Mouse (Mus musculus): ENCODE results near the gene Pomt1. TPM values are rescaled to one million over a fixed set of nuclear protein-coding genes. Genes with fewer than 3 reads are reported as not detected.
"Not testable (repeated sequence)": the region's sequence is repeated elsewhere in the genome, so short reads cannot be mapped to it uniquely, and the experiment has no call there.

The Pomt1 gene
- polyA plus RNA-seq, 1 experiment from 2014 or later, result 22.5 TPM

DNA sequence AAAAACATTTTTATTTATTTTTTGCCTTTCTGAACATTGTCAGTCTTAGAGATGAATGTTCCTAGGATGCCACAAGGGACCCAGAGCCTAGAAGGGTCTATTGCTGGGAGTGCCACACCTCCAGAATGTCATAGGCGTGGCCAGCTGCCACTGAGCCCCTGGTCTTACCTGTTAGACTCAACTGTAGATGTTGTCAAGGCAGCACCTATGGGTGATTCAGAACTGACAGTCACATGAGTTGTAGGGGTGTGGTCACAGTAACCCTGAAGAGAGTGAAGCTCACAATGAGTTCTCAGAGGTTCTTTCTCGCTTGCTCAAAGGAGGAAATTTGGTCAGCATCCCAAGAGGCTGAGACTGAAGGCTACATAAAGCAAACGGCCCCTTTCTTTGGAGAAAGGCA is 58.9 kb downstream of the Pomt1 start:
- Histone ChIP-seq H3K27me3 (replicated peaks; ENCODE audit: low read depth, poor library complexity, severe bottlenecking) (no peaks in the 10 kb centered on the region), H3K36me3 (replicated peaks) (peaks cover 63% of the 10 kb centered on the region), H3K4me3 (no peak overlapping the region), H3K27ac (replicated peaks) (no peak overlapping the region), H3K4me1 (no peaks in the 10 kb centered on the region), H3K9me3 (no peaks in the 10 kb centered on the region)
- 85% methylated on average over 3 of the region's 3 CpGs for WGBS
- DNase-seq (ENCODE audit: low spot score), result no peak

DNA sequence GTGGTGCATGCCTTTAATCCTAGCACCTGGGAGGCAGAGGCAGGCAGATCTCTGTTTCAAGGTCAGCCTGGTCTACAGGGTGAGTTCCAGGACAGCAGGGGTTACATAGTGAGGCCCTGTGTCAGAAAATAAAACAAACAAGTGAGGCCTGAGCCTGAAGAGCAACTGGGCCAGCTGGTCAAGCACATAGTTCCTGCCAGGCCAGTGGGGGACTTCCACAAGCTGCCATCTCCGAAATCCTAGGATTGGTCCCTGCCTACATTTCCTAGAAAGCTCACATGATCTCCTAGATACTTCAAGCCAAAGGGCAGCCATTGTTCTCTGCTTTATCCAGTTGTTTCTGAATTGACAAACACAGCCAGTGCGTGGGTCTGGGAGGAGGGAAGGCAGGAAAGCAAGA is 59.5 kb downstream of the Pomt1 start:
- not testable (repeated sequence) for H3K27ac ChIP-seq (replicated peaks); H3K9me3 ChIP-seq; DNase-seq (ENCODE audit: low spot score); H3K4me3 ChIP-seq; H3K27me3 ChIP-seq (replicated peaks; ENCODE audit: low read depth, poor library complexity, severe bottlenecking); H3K4me1 ChIP-seq
- peaks cover 69% of the 10 kb centered on the region for H3K36me3 ChIP-seq (replicated peaks)
- 89% methylated on average over 2 of the region's 2 CpGs for WGBS

DNA sequence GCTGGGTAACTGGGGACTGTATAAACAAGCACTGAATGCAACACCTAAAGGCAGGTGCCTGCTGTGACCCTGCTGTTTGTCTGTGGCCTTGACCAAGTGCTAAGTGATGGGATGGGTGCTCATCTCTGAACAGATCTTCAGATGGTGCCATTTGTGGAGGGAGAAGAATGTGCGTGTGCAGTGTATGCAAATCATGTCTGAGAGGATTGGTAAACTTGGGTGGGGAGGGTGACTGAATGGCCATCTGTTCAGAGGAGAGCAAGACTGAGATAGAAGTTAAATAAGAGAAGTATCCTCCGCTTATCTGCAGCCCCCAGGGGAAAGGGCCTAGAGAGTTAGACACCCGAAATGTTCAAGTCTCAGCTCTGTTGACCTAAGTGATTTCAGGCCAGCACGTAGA is 63.1 kb downstream of the Pomt1 start:
- peaks cover under 1% of the 10 kb centered on the region for H3K4me1 ChIP-seq
- peaks cover 92% of the 10 kb centered on the region for H3K36me3 ChIP-seq (replicated peaks)
- no peak overlapping the region for H3K27ac ChIP-seq (replicated peaks)
- WGBS, result 93% methylated on average over 4 of the region's 4 CpGs
- H3K9me3 ChIP-seq, result no peaks in the 10 kb centered on the region
- no peaks in the 10 kb centered on the region for H3K27me3 ChIP-seq (replicated peaks; ENCODE audit: low read depth, poor library complexity, severe bottlenecking)
- no peak for DNase-seq (ENCODE audit: low spot score)
- H3K4me3 ChIP-seq, result no peak overlapping the region

DNA sequence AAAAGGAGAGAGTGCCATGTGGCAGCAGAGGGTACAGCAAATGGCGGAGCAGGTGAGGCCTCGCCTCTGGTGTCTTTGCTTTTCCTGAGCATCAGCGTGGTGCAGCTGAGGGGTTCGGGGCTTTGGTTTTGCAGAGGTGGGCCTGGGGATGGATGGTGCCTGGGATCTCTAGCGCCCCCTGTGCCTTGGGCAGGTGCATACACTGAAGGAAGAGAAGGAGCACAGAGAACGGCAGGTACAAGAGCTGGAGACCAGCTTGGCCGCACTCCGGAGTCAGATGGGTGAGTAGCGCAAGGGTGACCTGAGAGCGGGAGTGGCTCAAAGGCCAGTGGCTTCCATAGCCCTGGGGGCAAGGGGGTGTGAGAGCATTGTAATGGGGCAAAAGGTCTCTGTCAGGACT is 66.6 kb downstream of the Pomt1 start:
- H3K4me3 ChIP-seq, result no peak overlapping the region
- H3K27me3 ChIP-seq (replicated peaks; ENCODE audit: low read depth, poor library complexity, severe bottlenecking), result no peaks in the 10 kb centered on the region
- peaks cover 10% of the 10 kb centered on the region for H3K4me1 ChIP-seq
- no peak for DNase-seq (ENCODE audit: low spot score)
- WGBS, result 87% methylated on average over 10 of the region's 10 CpGs
- H3K36me3 ChIP-seq (replicated peaks), result peaks cover 98% of the 10 kb centered on the region
- H3K27ac ChIP-seq (replicated peaks), result no peak overlapping the region
- no peaks in the 10 kb centered on the region for H3K9me3 ChIP-seq

DNA sequence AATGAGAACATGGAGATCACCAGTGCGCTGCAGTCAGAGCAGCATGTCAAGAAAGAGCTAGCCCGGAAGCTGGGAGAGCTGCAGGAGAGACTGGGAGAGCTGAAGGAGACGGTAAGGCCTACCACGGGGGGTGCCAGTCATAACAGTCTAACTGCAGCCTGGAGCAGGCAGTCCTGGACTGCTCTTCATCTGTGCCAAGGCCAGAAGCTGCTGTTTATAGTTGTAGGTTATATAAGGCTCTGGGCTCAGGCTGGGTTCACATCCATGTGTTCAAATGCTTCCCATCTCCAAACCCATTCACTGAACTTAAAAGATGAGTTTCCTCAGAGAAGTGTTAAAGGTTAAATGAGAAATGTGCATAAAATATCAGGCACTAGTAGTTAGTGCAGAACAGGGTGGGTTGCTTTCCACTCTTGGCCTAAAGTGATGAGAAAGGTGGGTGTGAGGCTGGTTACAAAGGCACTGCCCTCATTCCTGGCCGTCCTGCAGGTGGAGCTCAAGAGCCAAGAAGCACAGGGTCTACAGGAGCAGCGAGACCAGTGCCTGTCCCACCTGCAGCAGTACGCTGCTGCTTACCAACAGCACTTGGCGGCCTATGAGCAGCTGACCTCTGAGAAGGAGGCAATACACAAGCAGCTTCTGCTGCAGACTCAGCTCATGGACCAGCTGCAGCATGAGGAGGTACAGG is 67.9 kb downstream of the Pomt1 start:
- H3K27ac ChIP-seq (replicated peaks), result peak overlapping the region; percentile 65
- DNase-seq (ENCODE audit: low spot score), result peak; percentile 82
- WGBS, result 56% methylated on average over 8 of the region's 8 CpGs
- peaks cover 21% of the 10 kb centered on the region for H3K4me1 ChIP-seq
- no peaks in the 10 kb centered on the region for H3K27me3 ChIP-seq (replicated peaks; ENCODE audit: low read depth, poor library complexity, severe bottlenecking)
- H3K4me3 ChIP-seq, result peak overlapping the region; percentile 11; the same call in 1 of the 2 replicates
- H3K36me3 ChIP-seq (replicated peaks), result peaks cover 98% of the 10 kb centered on the region
- no peaks in the 10 kb centered on the region for H3K9me3 ChIP-seq

Other genes with a start within 250 kb of the Pomt1 start
- 1.8 and 2.2 TPM in 2 replicates for gene Fam78a, start 151.7 kb upstream of the Pomt1 start, polyA plus RNA-seq (2016; fragmentation: Nextera tagmentation; extraction: Ambion mirVana)
- gene Plpp7, start 141.1 kb upstream of the Pomt1 start, polyA plus RNA-seq (2016; fragmentation: Nextera tagmentation; extraction: Ambion mirVana), result 4.7 and 5.7 TPM in 2 replicates
- 60.0 and 69.9 TPM in 2 replicates for gene Prrc2b, start 85.5 kb upstream of the Pomt1 start, polyA plus RNA-seq (2016; fragmentation: Nextera tagmentation; extraction: Ambion mirVana)
- 74.7 and 84.0 TPM in 2 replicates for gene Uck1, start 23.6 kb downstream of the Pomt1 start, polyA plus RNA-seq (2016; fragmentation: Nextera tagmentation; extraction: Ambion mirVana)
- 20.2 and 22.5 TPM in 2 replicates for gene Golga2, start 50.8 kb downstream of the Pomt1 start, polyA plus RNA-seq (2016; fragmentation: Nextera tagmentation; extraction: Ambion mirVana)
- 522 and 535 TPM in 2 replicates for gene Swi5, start 51.5 kb downstream of the Pomt1 start, polyA plus RNA-seq (2016; fragmentation: Nextera tagmentation; extraction: Ambion mirVana)
- 65.8 and 66.4 TPM in 2 replicates for gene Ciz1, start 115.7 kb downstream of the Pomt1 start, polyA plus RNA-seq (2016; fragmentation: Nextera tagmentation; extraction: Ambion mirVana)
- 20.7 and 23.5 TPM in 2 replicates for gene Dnm1, start 116.7 kb downstream of the Pomt1 start, polyA plus RNA-seq (2016; fragmentation: Nextera tagmentation; extraction: Ambion mirVana)
- gene 1110008P14Rik, start 145.3 kb downstream of the Pomt1 start, polyA plus RNA-seq (2016; fragmentation: Nextera tagmentation; extraction: Ambion mirVana), result 35.0 and 39.3 TPM in 2 replicates
- gene Lcn2, start 151.7 kb downstream of the Pomt1 start, polyA plus RNA-seq (2016; fragmentation: Nextera tagmentation; extraction: Ambion mirVana), result not detected in 2 replicates
- 32.2 and 32.5 TPM in 2 replicates for gene Ptges2, start 159.3 kb downstream of the Pomt1 start, polyA plus RNA-seq (2016; fragmentation: Nextera tagmentation; extraction: Ambion mirVana)
- 6.4 and 6.8 TPM in 2 replicates for gene Naif1, start 213.9 kb downstream of the Pomt1 start, polyA plus RNA-seq (2016; fragmentation: Nextera tagmentation; extraction: Ambion mirVana)
- 29.8 and 31.8 TPM in 2 replicates for gene Slc25a25, start 214.9 kb downstream of the Pomt1 start, polyA plus RNA-seq (2016; fragmentation: Nextera tagmentation; extraction: Ambion mirVana)

Data from embryonic facial prominence, embryonic 10.5 days (tissue).